Mouse (Mus musculus): ENCODE data around the gene Pygb.

DNA sequence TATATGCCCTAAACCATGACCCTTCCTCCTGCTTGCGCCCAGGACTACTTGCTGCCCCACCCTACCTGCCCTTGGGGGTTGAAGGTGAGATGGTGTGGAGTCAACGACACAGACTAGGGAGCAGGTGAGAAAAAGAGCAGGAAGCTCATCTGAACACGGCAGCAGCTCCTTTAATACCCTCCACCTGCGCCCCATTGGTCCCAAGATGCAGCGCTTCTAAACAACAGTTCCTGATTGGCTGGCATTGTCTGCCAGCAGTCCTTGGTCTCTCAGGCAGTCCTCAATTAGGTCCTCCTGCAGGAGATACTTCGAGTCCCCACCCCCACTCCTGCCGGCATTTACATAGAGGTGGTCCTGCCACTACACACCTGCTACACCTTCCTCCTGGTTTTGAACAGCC lies 41.5 kb upstream of the Pygb start:
- TF ChIP-seq CTCF (IDR thresholded peaks at IDR 0.05; ENCODE audit: low read depth, low read length) (no peak), GATA2 (IDR thresholded peaks at IDR 0.05; ENCODE audit: borderline replicate concordance, low read depth, low read length) (no peak), TAL1 (conservative IDR thresholded peaks at IDR 0.05; ENCODE audit: low read depth, low read length) (no peak), POLR2AphosphoS5 (IDR thresholded peaks at IDR 0.05; ENCODE audit: insufficient replicate concordance, low read depth, low read length) (no peak), GATA1 (IDR thresholded peaks at IDR 0.05; ENCODE audit: borderline replicate concordance, low read length) (no peak)
